Mouse (Mus musculus) heart, postnatal 25 days (tissue): ENCODE results near the gene Gdpd5. TPM values are rescaled to one million over a fixed set of nuclear protein-coding genes. Genes with fewer than 3 reads are reported as not detected.

ENCODE experiments used
- DNase-seq: peaks from one replicate; pipeline ENCODE4 v3.0.0; 2022; ENCODE audit warnings: low spot score
- intact Hi-C: fragments of 180-260 bp; cut with DNase I; formaldehyde crosslinking; loops from one replicate; pipeline ENCODE4 v1.15.1; 2025
- total RNA-seq, 2 experiments: library from RNA; stranded (reverse); gene quantifications; 2 replicates each; pipeline ENCODE4 v1.2.3; 2021

Gene Gdpd5
- total RNA-seq, 2 experiments from 2014 or later = 20.1 to 24.1 TPM

- DNase-seq = no peak
- intact Hi-C loops = no loop called here
Measured at GRCm38 (mm10) chr7:99401373-99401772, 20.2 kb downstream of the Gdpd5 start.

- intact Hi-C loops = no loop called here
- no peak for DNase-seq
Measured at GRCm38 (mm10) chr7:99402477-99402876, 21.3 kb downstream of the Gdpd5 start.

GRCm38 (mm10) chr7:99403254-99403653 is 22.0 kb downstream of the Gdpd5 start:
- intact Hi-C loops = no loop called here
- no peak for DNase-seq

DNA sequence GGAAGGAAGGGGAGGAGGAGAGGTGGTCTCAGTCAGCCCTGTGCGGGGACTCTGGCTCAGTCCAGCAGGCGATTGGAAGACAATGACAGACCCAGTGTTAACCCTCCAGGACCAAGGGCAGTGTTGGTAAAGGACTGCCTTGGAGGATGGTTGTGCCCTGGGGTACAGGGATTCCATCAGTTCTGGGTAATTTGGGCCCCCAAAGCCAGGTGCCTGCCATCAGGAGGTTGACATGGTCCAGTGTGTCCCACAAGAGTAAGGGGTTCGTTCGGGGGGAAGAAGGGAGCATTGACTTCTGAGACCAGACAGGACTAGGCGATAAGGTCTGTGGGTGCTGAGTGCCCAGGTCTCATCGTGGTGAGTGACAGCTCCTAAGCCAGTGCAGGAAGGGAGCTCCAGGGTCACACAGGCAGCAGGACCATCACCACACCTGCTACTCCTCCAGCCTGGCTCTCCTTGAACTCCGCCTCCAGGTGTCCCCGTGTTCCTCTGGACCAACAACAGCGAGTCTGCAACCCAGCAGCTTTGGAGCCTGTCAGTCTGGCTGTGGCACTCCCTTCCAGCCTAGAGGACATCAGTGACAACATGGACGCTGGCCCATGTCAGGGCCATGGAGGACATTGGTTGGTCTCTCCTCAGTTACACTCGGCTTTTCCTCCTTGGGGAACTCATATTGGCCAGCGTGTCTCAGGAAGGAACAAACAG is 23.0 kb downstream of the Gdpd5 start:
- no peak for DNase-seq
- intact Hi-C loops = no loop called here

DNA sequence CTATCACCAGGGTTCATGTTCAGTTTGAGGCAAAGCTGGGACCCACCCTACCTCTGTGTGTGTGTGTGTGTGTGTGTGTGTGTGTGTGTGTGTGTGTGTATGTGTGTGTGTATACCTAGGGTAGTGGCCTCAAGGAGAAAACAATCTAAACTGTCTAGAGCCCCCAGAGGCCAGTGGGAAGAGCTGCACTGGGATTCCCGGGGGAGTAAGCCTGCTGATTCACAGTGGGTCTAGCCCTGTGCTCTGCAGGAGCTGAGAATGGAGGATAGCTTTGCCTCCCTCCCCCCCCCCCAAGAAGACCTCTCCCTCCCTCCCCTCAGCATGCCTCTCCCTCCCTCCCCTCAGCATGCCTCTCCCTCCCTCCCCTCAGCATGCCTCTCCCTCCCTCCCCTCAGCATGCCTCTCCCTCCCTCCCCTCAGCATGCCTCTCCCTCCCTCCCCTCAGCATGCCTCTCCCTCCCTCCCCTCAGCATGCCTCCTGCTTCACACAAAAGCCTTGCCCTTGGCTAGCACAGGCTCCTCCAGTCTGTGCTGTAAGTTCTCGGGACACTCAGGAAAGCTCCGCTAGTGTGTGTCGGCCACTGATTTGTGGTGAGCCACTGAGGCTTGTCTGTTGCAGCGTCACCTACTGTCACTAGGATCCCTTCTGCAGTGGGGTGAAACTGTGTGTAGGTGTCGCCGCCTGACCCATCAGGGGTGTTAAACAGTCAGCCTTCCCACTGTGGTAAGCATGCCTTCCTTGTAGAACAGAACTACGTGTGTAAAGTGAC is 24.4 kb downstream of the Gdpd5 start:
- intact Hi-C loops = no loop called here

GRCm38 (mm10) chr7:99407598-99407997 is 26.4 kb downstream of the Gdpd5 start:
- no peak for DNase-seq
- intact Hi-C loops = no loop called here

More for the DNA sequence above, 24.4 kb downstream of the Gdpd5 start:
- no peak for DNase-seq

- no peak for DNase-seq
Measured at GRCm38 (mm10) chr7:99409441-99410222, 28.4 kb downstream of the Gdpd5 start.

DNA sequence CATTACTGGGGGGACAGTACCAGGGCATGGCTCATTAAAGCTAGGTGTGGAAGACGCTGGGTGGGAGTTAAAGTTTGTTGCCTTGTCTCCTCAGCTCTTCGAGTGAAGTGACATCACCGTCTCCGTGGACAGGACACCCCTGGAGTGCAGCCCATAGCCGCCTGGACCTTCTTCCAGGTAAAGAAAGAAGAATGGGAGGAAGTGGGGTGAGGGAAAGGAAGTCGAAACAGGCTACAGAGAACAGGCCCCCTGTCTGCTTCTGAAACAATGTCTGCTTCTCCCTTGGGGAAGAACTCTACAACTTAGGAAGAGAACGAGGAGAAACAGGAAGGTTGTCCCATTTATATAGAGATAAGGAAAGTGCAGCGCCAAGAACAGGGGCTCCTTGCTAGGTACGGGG is 29.1 kb downstream of the Gdpd5 start:
- intact Hi-C loops = no loop called here
- peak; percentile 29 for DNase-seq

More at GRCm38 (mm10) chr7:99409441-99410222, 28.4 kb downstream of the Gdpd5 start:
- intact Hi-C loops = no loop called here

- intact Hi-C loops = no loop called here
- DNase-seq = no peak
Measured at GRCm38 (mm10) chr7:99411047-99411779, 30.0 kb downstream of the Gdpd5 start.

DNA sequence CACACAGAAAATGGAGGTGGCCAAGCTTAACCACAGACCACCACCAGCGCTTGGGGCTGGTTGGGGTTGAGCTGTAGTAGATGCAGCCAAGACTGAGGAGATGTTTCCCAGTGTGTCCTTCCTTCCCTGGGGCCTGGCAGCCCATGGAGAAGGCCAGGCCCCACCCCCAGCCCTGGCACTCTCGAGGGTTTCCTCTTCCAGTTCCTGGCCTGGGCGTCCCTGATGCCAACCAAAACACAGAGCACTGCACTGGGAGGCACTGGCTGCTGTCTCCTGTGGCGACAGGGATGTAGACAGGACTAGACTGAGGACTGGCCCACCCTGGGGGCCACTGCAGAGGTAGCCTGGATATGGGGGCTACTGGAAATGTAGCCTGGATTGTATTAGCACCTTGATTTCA is 33.8 kb downstream of the Gdpd5 start:
- peak; percentile 24 for DNase-seq

GRCm38 (mm10) chr7:99419311-99419710 is 38.1 kb downstream of the Gdpd5 start:
- intact Hi-C loops = loop anchor here (2.0 kb wide), 1 partner anchor 19 kb away; no protein-coding TSS in a partner anchor
- DNase-seq = no peak

More for the DNA sequence above, 33.8 kb downstream of the Gdpd5 start:
- intact Hi-C loops = no loop called here

- no peak for DNase-seq
- intact Hi-C loops = no loop called here
Measured at GRCm38 (mm10) chr7:99421006-99421405, 39.8 kb downstream of the Gdpd5 start.

DNA sequence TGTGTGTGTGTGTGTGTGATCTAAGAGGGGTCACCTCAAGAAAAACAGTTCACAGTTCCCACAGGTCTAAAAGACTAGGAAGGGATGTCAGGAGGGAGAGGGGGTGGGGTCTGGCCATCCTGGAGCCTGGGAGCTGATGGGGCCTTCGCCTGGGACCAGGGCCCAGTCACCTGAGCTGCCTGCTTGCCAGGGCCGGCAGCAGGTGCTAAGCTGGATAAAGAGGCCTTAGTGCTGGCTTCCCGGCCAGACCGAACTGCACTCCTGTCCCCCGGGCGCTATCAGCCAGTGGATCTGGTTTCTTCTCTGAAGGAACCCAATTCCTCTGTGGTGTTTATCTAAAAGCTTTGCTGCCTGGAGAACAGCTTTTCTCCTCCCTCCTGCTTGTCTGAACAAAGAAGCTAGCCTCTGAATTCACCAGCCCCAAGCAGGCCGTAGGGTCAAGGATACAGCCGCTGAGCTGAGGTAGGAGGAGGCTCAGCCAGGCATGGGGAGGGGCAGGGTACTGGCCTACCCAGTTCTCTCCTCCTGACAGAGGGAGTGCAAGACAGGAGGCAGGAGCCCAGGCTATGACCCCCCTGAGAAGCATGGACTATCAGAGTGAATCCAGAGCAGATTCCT is 43.4 kb downstream of the Gdpd5 start:
- no peak for DNase-seq
- intact Hi-C loops = no loop called here

DNA sequence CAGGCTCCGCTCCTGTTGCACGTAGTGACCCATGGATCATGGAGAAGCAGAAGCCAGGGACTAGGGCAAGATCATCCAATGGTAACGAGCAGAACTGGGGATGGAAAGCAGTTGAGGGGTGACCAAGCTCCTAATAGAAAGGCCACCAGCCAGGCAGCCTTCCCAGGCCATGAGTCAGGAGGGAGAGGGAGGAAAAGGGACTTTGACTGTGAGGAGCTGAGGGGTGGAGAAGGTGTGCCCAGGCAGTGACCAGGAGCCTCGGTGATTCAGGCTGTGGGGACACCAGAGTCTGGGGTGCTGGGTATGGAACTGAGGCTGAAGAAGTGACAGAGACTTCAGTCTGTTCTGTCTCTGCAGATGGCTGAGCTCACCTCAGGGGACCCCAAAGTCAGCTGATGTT is 44.5 kb downstream of the Gdpd5 start:
- DNase-seq = no peak
- intact Hi-C loops = no loop called here

- DNase-seq = no peak
- intact Hi-C loops = no loop called here
Measured at GRCm38 (mm10) chr7:99427031-99427430, 45.8 kb downstream of the Gdpd5 start.

DNA sequence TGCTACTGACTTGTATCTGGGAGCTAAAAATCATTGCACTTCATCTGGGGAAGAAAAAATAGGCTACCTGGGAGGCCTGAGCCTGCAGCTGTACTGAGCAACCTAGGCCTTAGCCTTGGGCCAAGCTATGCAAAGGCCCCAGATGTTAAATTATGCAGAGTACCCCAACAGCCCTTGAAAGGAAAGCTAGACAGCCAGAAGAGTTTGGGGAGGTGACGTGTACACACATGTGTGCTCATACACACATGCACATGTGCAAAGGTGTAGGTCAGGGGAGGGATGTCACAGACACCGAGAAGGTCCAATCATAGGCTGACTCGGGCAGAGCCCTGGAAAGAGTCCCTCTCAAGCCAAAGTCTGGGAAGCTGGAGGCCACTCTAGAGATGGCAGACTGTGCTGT is 46.8 kb downstream of the Gdpd5 start:
- intact Hi-C loops = no loop called here
- no peak for DNase-seq

DNA sequence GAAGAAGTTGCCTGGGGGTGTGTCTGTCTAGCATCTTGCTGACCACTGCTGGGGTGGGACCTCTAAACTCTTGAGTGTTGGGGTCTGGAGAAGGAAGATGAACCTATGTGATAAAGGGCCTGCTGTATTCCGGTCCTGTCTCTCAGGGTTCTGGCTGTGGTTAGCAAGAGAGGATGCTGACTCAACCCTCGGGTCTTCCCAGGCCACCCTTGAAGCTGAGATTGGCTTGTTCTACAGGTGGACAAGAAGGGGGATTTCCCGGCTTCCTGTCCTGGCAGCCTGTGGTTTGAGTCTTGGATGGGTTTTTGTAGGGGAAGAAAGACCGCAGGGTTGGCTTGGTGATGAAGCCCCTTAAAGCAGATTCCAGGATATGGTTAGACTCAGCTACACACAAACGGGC is 47.6 kb downstream of the Gdpd5 start:
- no peak for DNase-seq
- intact Hi-C loops = no loop called here

DNA sequence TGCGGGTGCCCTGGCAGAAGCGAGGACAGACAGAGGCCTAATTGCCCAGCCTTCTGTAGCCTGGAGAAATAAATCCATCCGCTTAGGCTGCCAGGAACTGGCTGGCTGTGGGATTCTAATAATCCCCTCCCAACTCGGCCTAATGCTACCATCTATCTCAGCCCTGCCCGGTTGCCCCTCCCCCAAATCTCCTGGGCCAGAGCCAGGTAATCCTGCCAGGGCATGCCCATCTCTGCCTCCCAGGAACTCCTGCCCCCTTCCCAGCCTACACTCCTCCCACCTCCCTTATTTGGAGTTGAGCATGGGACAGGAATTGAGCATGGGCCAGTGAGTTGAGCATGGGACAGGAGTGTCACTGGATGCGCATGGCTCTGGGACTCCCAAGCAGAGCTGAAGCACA is 48.6 kb downstream of the Gdpd5 start:
- intact Hi-C loops = no loop called here
- no peak for DNase-seq

DNA sequence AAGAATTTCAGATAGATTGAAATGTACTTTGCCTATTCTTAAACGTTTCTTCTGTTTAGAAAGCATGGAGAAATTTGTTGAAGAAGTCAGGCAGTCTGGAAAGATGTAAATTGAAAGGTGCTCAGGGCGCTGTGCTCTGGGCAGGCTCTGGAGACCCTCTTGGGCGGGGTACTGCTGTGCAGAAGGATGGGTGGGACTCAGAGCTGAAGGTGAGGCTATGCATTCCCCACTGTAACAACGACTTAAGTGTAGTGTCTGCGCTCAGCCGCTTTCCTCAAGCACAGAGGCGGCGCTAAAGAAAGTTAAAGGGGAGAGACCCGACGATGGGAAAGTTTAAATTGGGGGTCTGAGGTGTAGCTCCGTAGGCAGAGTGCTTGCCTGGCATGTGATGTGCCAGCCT is 49.0 kb downstream of the Gdpd5 start:
- intact Hi-C loops = no loop called here
- no peak for DNase-seq

- no peak for DNase-seq
- intact Hi-C loops = no loop called here
Measured at GRCm38 (mm10) chr7:99432248-99432647, 51.0 kb downstream of the Gdpd5 start.
